Mouse (Mus musculus) bone marrow macrophage, adult 2 months (primary cell): Measurements from ENCODE around the gene Gmip.

Experiments used
- CTCF ChIP-seq: IDR thresholded peaks from 2 replicates; pipeline ENCODE4 v1.5.1; 2012; ENCODE audit warnings: low read depth, mild to moderate bottlenecking, low read length, moderate library complexity
- POLR2A ChIP-seq: IDR thresholded peaks from 2 replicates; pipeline ENCODE4 v1.6.1; 2012; ENCODE audit warnings: mild to moderate bottlenecking, low read depth, low read length, borderline replicate concordance

- TF ChIP-seq CTCF (no peak), POLR2A (no peak)
These were observed 6.7 kb upstream of the Gmip start for GRCm38 (mm10) chr8:69801796-69802195.
